Comparison of ENCODE assay signal across 8 mouse cellular contexts in genomic region chr11:100745085-100745484, GRCm38 (mm10). TPM values are rescaled to one million over a fixed set of nuclear protein-coding genes. Genes with fewer than 3 reads are reported as not detected.
A peak's percentile ranks its signal among the peaks of the same experiment; 100 is the strongest.
DNase-seq lines count a peak whose midpoint lies in the region; ATAC-seq and TF ChIP-seq lines count a peak whose summit lies in the region.

No protein-coding gene starts in this region.

- ATAC-seq in neural tube, embryonic 11.5 days (ENCODE audit: insufficient read depth, low FRiP score, low TSS enrichment), result no peak

- no peak overlapping the region for H3K4me2 ChIP-seq in neural tube, embryonic 11.5 days (ENCODE audit: low read depth)

- DNase-seq in gastrocnemius, adult 18-20 months (ENCODE audit: low spot score), result peak; percentile 48
- DNase-seq in gastrocnemius, postnatal 4 days (ENCODE audit: low spot score in 2 of 2), result no peak
- DNase-seq in spleen, adult 2 months (ENCODE audit: low read depth in 1 of 2, low spot score in 2 of 2), result peak in 1 of 2 experiments; percentile 50
- no peak for DNase-seq in spleen, adult 12 weeks (ENCODE audit: low spot score)
- peak; percentile 79 for DNase-seq in embryo, embryonic 10.5 days (ENCODE audit: low spot score)
- peak; percentile 68 for DNase-seq in kidney, postnatal 10 days
- DNase-seq in neural tube, embryonic 11.5 days (ENCODE audit: low spot score), result peak; percentile 42
- no peak for DNase-seq in layer of hippocampus, adult 8-10 months (ENCODE audit: low spot score in 2 of 2)

- H3K4me3 ChIP-seq in spleen, adult 2 months (ENCODE audit: extremely low read depth, insufficient read depth, insufficient read length), result no peak overlapping the region
- H3K4me3 ChIP-seq in neural tube, embryonic 11.5 days (ENCODE audit: low read depth, low read length), result no peak overlapping the region

- no peaks in the 10 kb centered on the region for H3K36me3 ChIP-seq in spleen, adult 2 months (ENCODE audit: control insufficient read depth, insufficient read depth, low read length)
- no peaks in the 10 kb centered on the region for H3K36me3 ChIP-seq in neural tube, embryonic 11.5 days (ENCODE audit: control insufficient read depth, insufficient read depth, low read length)

- peak; percentile 55; the same call in 1 of the 2 replicates for TF ChIP-seq CTCF in spleen, adult 2 months (IDR thresholded peaks at IDR 0.05; ENCODE audit: extremely low read depth, insufficient read depth, insufficient read length, insufficient replicate concordance)

- H3K9me3 ChIP-seq in neural tube, embryonic 11.5 days (ENCODE audit: control insufficient read depth, low read length), result no peaks in the 10 kb centered on the region

- 20% methylated on average over 6 of the region's 6 CpGs for WGBS in spleen, adult 2 months
- 16% methylated on average over 6 of the region's 6 CpGs for WGBS in neural tube, embryonic 11.5 days

- no peaks in the 10 kb centered on the region; the same call in 1 of the 2 replicates for H3K4me1 ChIP-seq in spleen, adult 2 months (ENCODE audit: control insufficient read depth, insufficient read depth, insufficient read length)
- H3K4me1 ChIP-seq in neural tube, embryonic 11.5 days (ENCODE audit: control insufficient read depth, insufficient read depth, low read length), result no peaks in the 10 kb centered on the region

- no peaks in the 10 kb centered on the region for H3K27me3 ChIP-seq in spleen, adult 2 months (ENCODE audit: control insufficient read depth, insufficient read depth, low read length)
- no peaks in the 10 kb centered on the region for H3K27me3 ChIP-seq in neural tube, embryonic 11.5 days (ENCODE audit: control insufficient read depth, insufficient read depth, low read length)

- H3K27ac ChIP-seq in spleen, adult 2 months (ENCODE audit: insufficient read depth, low read length), result no peak overlapping the region
- no peak overlapping the region for H3K27ac ChIP-seq in neural tube, embryonic 11.5 days (ENCODE audit: low read depth, low read length)

- TF ChIP-seq POLR2A in spleen, adult 2 months (IDR thresholded peaks at IDR 0.05; ENCODE audit: low read depth, low read length), result no peak

- H3K9ac ChIP-seq in neural tube, embryonic 11.5 days (ENCODE audit: low read length), result no peak overlapping the region

RNA-seq across cellular contexts. Expression of gene Rab5c, which starts 7.1 kb away (rescaled TPM):
- total RNA-seq in gastrocnemius, adult 18-20 months (2021), result 10 to 100 TPM; 40.3 to 42.7 TPM
- 10 to 100 TPM; 76.7 to 79.7 TPM for total RNA-seq in gastrocnemius, postnatal 4 days (2021)
- polyA plus RNA-seq in spleen, adult 2 months (2012; rRNA removed), result 183 and 200 TPM in 2 replicates
- polyA plus RNA-seq in neural tube, embryonic 11.5 days (2014; fragmentation: Nextera tagmentation; extraction: Ambion mirVana), result 58.8 and 63.3 TPM in 2 replicates
- total RNA-seq in layer of hippocampus, adult 8-10 months (2022), result 100 to 1,000 TPM; 134 to 163 (median 148) TPM

RNA-seq across cellular contexts. Expression of gene Kcnh4, which starts 14.7 kb away (rescaled TPM):
- not detected for total RNA-seq in gastrocnemius, adult 18-20 months (2021)
- total RNA-seq in gastrocnemius, postnatal 4 days (2021), result under 1 TPM in 1 of 2 experiments, not detected in 1; 0.10 TPM
- 0.82 and 1.5 TPM in 2 replicates for polyA plus RNA-seq in spleen, adult 2 months (2012; rRNA removed)
- 2.2 and 2.4 TPM in 2 replicates for polyA plus RNA-seq in neural tube, embryonic 11.5 days (2014; fragmentation: Nextera tagmentation; extraction: Ambion mirVana)
- 1 to 10 TPM; 2.3 to 3.4 (median 2.7) TPM for total RNA-seq in layer of hippocampus, adult 8-10 months (2022)

RNA-seq across cellular contexts. Expression of gene Hcrt, which starts 17.6 kb away (rescaled TPM):
- total RNA-seq in gastrocnemius, adult 18-20 months (2021), result not detected
- total RNA-seq in gastrocnemius, postnatal 4 days (2021), result not detected
- 0.22 TPM in 1 of 2 replicates, not detected in the other for polyA plus RNA-seq in spleen, adult 2 months (2012; rRNA removed)
- not detected in 2 replicates for polyA plus RNA-seq in neural tube, embryonic 11.5 days (2014; fragmentation: Nextera tagmentation; extraction: Ambion mirVana)
- not detected for total RNA-seq in layer of hippocampus, adult 8-10 months (2022)

RNA-seq across cellular contexts. Expression of gene Ghdc, which starts 25.7 kb away (rescaled TPM):
- total RNA-seq in gastrocnemius, adult 18-20 months (2021), result 1 to 10 TPM; 5.2 to 5.7 TPM
- 1 to 10 TPM; 9.0 to 9.5 TPM for total RNA-seq in gastrocnemius, postnatal 4 days (2021)
- 7.8 and 9.6 TPM in 2 replicates for polyA plus RNA-seq in spleen, adult 2 months (2012; rRNA removed)
- 2.2 and 2.4 TPM in 2 replicates for polyA plus RNA-seq in neural tube, embryonic 11.5 days (2014; fragmentation: Nextera tagmentation; extraction: Ambion mirVana)
- 1 to 10 TPM; 6.2 to 7.7 (median 6.9) TPM for total RNA-seq in layer of hippocampus, adult 8-10 months (2022)

RNA-seq across cellular contexts. Expression of gene Hspb9, which starts 31.4 kb away (rescaled TPM):
- total RNA-seq in gastrocnemius, adult 18-20 months (2021), result not detected
- not detected for total RNA-seq in gastrocnemius, postnatal 4 days (2021)
- polyA plus RNA-seq in spleen, adult 2 months (2012; rRNA removed), result 0.36 TPM in 1 of 2 replicates, not detected in the other
- not detected in 2 replicates for polyA plus RNA-seq in neural tube, embryonic 11.5 days (2014; fragmentation: Nextera tagmentation; extraction: Ambion mirVana)
- not detected for total RNA-seq in layer of hippocampus, adult 8-10 months (2022)

Comparison
In these comparisons a context has a peak if more than half of its experiments do, and no peak if none do; other contexts are left out.
1. DNase-seq: peak in gastrocnemius, adult 18-20 months (single experiment), embryo, embryonic 10.5 days (single experiment), kidney, postnatal 10 days (single experiment) and neural tube, embryonic 11.5 days (single experiment); none in gastrocnemius, postnatal 4 days (0 of 2), spleen, adult 12 weeks (single experiment) and layer of hippocampus, adult 8-10 months (0 of 2).